Mouse (Mus musculus) kidney, postnatal 25 days (tissue): ENCODE measurements at regions not wholly inside any gene's neighbourhood (a gene's known extent, or its start where the extent isn't known, plus 50 kb on each side); places are given as distances from the start of the nearest gene placed in this dataset.

Experiments
- DNase-seq, 2 experiments: peaks; one replicate each; pipeline ENCODE4 v3.0.0; 2021; ENCODE audit warnings: mixed read lengths in 2 of 2

DNA sequence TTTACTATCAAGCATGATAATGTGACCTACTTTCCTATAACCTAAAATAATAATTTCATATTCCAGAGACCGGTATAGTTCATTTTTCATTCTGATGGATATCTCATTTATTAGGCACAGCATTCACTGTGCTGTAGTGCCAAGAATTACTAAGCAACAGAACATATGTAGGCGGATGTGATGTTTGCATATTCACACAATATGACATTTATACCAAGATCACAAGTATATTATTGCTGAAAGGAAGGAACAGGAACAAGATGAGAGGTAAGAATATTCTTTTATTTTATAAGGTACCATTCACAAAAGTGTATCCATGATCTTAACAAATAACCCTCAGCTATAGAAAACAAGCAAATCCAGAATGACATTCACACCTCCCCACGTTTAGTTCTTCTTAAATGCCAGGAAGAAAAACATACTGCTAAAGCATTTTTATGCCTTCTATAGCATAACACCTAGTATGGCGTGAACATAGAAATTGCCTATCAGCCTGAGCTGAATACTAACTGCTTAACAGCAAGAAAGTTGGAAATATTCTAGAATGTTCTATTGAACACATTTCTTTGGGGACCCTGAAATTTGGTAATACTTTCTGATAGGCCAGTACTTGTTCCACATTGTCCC is 1062.8 kb upstream of the Acvr2a start:
- DNase-seq = no peak

- DNase-seq = no peak
These were observed 1058.2 kb upstream of the Acvr2a start for GRCm38 (mm10) chr2:47755716-47756115.

DNA sequence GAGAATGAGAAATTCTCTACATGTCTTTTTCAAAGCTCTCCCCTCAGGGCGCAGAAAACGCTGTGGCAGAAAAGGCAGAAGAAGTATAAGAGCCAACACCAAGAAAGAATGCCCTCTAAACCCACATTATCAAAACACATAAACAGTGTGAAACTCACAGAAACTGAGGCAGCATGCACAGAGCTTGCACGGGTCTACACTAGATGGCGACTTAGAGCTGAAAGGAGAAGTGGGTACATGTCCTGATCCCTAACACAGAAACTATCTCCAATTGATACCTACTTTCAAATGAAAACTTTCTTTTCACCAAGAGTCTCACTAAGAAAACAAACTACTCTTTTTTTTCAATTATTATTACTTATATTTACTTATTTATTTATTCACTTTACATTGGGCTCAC is 1057.7 kb upstream of the Acvr2a start:
- DNase-seq = no peak

DNA sequence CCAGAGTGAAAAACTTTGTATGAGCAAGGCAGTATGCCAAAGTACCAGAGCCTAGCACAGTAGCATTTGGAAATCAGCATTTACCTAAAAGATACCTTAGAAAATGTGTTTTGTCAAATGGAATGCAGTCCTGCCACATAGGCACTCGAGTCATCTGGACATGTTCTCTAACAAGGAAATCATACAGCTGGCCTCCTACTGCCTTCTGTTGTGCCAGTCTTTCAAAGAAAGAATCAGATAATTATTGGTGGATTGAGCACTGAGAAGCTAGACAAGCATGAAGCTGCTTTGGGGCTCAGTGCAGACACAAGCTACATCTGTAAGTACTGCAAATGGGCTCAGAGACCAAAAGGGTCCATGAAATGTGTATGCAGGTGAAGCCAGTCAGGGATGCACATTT is 1038.1 kb upstream of the Acvr2a start:
- no peak for DNase-seq

DNA sequence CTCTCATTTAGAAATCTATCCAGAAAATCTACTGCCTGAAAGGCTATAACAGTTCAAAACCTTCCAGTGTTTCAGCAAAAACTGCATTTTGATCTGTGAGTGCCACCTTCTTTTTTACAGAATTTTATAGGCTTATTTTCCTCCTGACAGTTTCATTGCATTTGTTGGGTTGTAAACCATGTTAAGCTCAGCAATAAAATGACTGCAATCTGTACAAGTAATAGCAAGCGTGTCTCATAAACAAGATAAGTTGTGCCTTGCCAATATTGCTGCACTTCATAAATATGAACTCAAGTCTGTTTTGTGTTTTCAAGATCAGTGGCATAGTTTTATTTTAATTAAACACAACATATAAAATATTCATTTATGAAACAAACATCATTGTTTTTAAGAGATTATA is 1036.9 kb upstream of the Acvr2a start:
- DNase-seq = no peak

- DNase-seq = peak; percentile 49 to 61
These were observed 1028.1 kb upstream of the Acvr2a start for GRCm38 (mm10) chr2:47785848-47786247.

DNA sequence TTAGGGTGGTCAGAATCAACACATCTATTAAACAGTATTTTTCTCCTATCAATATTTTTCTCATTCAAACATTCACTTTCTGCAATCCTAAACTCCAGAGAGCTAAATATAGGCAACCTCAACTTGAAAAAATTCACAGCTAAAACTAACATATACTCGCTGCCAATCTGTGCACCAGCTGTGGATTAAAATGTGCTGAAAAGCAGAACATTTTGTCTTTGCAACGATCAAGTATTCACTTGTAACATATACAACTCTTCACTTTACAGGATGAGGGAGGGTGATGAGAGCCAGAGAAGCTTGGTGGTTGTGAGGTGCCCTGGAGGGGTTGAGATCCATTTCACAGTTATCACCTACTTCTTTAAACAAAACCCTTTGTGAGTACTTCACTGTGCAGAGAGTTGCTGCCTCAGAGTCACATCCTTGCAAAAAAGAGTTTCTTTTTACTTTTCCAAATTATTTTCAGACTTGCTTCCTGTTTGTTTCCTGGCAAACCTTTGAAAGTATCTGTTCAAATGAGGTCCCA is 991.1 kb upstream of the Acvr2a start:
- no peak for DNase-seq

DNA sequence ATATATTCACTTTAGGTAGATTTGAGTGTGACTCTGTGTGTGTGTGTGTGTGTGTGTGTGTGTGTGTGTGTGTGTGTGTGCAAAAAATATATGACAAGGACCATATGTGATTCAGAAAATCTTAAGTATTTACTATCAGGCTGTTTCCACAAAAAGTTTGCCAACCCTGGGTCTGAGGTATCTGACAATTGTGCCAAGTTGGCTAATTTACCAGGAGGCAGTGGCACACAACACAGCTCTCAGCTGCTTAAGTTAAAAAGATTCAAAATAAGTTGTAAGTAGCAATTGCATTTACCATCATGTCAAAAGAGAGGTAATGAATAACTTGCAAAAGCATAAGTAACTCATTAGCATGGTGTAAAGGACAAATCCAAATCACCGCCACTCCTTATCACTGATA is 981.4 kb upstream of the Acvr2a start:
- no peak for DNase-seq

DNA sequence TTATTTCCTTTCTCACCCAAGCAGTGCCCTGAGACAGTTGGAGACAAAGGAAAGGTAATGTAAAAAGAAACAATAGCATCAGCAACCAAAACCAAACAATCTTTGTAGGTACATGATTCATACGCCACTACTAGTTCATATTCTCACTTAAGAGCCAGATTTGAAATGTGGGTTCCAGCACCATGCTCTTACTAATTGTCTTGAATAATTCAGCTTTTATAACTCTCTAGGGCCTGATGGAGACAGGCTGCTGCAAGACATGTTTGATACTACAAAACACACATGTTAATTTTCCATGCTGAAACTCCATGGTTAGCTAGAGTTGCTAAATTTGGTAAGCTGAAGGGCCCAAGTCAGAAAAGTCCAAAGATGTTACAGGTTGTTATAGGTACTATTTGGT is 980.4 kb upstream of the Acvr2a start:
- no peak for DNase-seq

DNA sequence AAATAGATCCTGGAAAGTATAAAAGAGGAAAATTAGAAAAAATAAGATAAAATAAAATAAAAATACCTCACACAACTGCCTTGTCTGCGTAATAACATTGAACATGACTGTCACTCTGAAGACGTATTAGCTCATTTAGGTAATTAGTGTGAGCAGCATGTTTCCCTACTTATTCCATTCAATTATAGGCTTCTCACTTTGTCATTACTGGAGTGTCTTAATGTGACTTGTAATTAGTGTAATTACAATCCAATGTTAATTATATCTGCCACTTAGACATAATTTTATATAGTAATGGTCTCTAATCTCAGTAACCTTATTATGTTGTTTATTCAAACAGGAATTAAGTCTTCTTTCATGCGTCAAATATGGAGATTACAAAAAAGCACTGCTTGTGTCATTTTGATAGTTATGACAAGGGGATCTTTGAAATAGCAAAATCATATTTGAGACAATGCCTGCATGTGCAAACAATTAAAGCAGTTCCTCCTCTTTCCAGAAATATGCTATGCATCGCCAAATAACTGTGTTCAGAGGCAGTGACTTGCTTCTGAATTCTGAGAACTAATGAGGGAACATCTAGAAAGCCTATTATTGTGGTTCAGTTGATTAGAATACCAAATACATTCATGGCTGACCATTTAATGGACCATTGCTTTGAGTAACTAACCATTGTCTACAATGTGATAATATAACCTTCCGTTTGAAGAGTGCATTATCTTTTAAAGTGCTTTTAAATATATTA is 979.7 kb upstream of the Acvr2a start:
- no peak for DNase-seq

DNA sequence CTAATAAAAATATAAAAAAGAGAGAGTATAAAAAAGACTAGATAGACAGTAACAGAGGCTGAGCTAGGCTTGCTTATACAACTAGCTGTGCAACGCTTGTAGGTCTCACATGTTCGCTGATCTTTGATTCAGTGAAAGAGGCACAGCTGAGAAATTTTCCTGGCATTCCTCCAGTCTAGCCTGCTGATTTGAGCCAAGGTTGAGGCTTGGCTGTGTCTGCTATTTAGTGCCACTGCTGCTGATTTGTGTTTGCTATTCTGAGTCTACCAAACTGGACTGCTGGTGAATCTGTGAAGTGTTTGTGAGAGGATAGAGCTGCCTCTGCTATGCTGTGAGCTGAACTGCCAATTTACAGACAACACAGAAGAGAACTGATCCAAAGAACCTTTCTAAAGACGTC is 956.7 kb upstream of the Acvr2a start:
- no peak for DNase-seq

GRCm38 (mm10) chr2:47862446-47862845 is 951.5 kb upstream of the Acvr2a start:
- DNase-seq = no peak

DNA sequence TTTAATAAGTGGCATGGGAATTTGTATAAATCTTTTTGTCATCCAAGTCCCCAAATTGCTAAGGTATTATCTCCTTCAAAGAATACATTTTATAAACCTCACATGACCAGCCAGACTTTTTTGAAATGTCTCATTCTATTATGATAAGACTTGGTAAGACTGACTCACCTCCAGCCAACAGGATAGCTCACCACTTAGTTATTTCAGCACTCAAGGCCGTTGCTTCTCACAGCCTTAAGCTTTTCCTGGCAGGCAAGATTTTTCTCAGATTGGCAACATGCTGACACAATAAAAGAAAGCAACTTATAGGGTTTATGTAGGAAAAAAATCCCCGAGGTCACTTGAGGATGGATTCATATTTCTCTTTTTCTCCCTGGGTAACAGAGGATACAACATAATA is 935.9 kb upstream of the Acvr2a start:
- no peak for DNase-seq

DNA sequence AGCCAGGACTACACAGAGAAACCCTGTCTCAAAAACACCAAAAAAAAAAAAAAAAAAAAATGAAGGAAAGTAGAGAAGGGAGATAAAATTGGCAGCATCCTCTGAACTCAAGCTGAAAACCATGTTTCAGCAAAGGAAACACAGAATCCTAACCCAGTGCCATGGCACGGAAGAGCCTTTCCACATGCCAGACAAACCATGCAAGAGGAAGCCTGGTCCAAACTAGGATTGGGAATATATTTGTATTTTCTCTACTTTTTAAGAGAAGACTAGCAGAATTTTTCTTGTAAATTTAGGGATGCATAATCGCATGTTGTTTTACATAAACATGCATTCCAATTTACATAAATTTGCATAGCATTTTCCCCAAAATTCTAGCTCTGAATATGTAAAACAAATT is 934.8 kb upstream of the Acvr2a start:
- no peak for DNase-seq

- no peak for DNase-seq
These were observed 934.1 kb upstream of the Acvr2a start for GRCm38 (mm10) chr2:47879796-47880195.

- no peak for DNase-seq
These were observed 925.7 kb upstream of the Acvr2a start for GRCm38 (mm10) chr2:47888166-47888565.

- DNase-seq = no peak
These were observed 922.5 kb upstream of the Acvr2a start for GRCm38 (mm10) chr2:47891366-47891765.

DNA sequence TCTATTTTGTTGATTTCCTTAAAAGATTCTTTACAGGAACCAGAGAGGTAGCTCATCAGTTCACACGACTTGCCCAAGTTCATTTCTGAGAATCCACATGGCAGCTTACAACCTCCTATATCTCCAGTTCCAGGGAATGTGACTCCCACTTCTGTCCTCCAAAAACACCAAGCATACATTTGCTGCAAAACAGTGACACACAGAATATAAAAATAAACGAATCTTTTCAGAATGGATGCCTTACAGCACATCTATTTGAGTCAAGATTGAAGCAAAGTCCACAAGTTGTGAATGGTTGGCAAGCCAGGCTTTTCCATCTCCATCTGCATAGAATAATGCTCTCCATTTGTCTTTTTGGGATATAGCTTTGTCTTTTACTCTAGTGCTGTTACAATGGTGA is 921.0 kb upstream of the Acvr2a start:
- no peak for DNase-seq

- DNase-seq = no peak
These were observed 919.1 kb upstream of the Acvr2a start for GRCm38 (mm10) chr2:47894806-47895205.

DNA sequence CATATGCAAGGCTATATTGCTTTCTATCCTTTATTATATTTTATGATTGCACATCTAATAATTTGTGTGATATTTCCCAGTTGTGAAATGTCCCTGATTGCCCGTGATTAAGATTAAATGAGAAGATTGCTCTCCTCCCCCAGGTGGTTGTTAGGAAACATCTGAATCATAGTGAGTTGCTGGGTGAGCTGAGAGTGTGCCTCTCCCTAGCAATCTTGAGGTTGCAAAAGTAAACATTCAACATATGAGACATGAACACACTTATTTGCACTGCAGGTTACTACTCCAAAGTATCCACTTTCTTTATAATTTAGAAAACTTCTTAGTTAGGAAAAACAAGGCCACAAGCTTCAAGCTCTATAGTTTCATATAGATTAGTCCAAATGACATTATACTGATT is 899.6 kb upstream of the Acvr2a start:
- no peak for DNase-seq

DNA sequence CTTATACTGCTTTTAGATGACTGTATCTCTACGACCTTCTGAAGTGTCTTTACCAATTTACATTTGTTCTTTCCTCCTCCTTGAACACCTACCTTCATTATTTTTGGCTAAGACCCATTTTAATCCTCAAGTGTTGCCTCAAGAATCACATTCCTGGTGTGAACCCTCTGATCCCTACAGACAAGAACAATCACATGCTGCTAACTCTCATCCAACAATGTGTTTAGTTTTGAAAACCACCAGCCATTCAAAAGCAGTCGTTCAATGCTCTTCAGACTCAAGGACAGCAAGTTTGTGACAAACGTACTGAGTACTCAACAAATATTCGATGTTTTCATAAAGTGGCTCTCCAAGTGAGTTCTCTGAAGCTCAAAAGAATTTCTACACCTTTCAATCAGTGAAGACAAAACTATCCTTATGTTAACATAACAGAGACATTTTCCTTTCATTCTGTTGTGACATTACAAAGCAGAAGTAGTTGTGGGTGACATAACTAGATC is 898.9 kb upstream of the Acvr2a start:
- no peak for DNase-seq

GRCm38 (mm10) chr2:47922965-47923364 is 890.9 kb upstream of the Acvr2a start:
- no peak for DNase-seq

GRCm38 (mm10) chr2:47926620-47927019 is 887.3 kb upstream of the Acvr2a start:
- no peak for DNase-seq

DNA sequence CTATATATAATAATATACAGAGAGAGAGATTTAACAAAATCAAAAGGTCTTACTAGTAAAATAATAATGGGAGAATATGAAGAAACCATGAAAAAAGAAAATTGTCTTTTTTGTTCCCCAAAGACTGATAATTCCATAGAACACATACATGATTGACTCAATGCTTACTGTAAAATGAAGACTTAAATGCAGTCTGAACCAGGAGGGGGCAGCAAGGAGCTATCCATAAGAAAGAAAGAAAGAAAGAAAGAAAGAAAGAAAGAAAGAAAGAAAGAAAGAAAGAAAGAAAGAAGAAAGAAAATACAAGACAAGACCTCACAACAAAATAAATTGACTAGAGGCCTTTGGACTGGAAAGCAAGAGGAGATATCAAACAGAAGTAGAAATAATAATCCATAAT is 868.8 kb upstream of the Acvr2a start:
- DNase-seq = peak in 1 of 2 experiments; percentile 29
